Mouse (Mus musculus): Measurements from ENCODE around the gene Ppp5c.

DNA sequence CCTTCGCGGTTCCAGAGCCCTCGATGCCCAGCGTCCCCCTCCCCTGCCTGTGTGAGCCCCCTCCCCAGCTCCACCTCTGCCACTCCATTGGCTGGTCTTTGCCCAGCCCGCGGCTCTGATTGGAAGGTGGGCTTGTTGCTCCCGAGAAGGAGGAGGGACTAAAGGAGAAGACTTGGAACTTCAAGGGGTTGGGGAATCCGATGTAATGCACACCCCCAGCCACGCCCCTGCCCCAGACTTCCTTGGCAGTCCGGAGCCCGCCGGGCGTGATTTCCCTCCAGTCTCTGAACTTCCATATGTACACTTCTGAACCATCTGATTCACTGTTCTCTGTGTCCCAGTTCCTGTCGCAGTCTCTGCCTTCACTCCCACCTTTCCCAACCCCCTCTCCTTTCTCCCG lies 34.7 kb upstream of the Ppp5c start, which contains the start of gene Hif3a:
- TF ChIP-seq POLR2A (IDR thresholded peaks at IDR 0.05; ENCODE audit: borderline replicate concordance, extremely low read depth, low read depth, low read length) (no peak), CTCF (IDR thresholded peaks at IDR 0.05; ENCODE audit: insufficient read depth, low read length) (no peak)

Data from lung, adult 2 months (tissue).